Mouse (Mus musculus) large intestine, adult 2 months (tissue): Measurements from ENCODE around the gene Gdf7. TPM values are rescaled to one million over a fixed set of nuclear protein-coding genes. Genes with fewer than 3 reads are reported as not detected.

Experiments used
- DNase-seq: peaks from one replicate; pipeline ENCODE4 v3.0.0-alpha.2; 2012; ENCODE audit warnings: low read depth, low spot score
- WGBS: fragments of 180-500 bp; shearing (Covaris S2); methylation state at CpG from one replicate; pipeline ENCODE4 v1.1.7; 2018; 5-methylcytosine and 5-hydroxymethylcytosine counted together
- polyA plus RNA-seq: library from polyadenylated mRNA; depleted of rRNA; stranded (reverse); fragments of >200 nt; gene quantifications from 2 replicates; pipeline ENCODE4 v1.2.3, GENCODE M21; 2012

The Gdf7 gene
- polyA plus RNA-seq, 1 experiment: 0.05 TPM

GRCm38 (mm10) chr12:8331489-8332173, 29.9 kb upstream of the Gdf7 start:
- no peak for DNase-seq
- 68% methylated on average over 14 of the region's 14 CpGs for WGBS

- WGBS: 90% methylated on average over 7 of the region's 7 CpGs
- DNase-seq: no peak
These were observed 27.5 kb upstream of the Gdf7 start for GRCm38 (mm10) chr12:8329236-8329635.

- WGBS: 87% methylated on average over 1 of the region's 1 CpGs
These were observed 25.9 kb upstream of the Gdf7 start for GRCm38 (mm10) chr12:8327675-8328053.

GRCm38 (mm10) chr12:8326825-8327674, 25.3 kb upstream of the Gdf7 start:
- WGBS: 41% methylated on average over 17 of the region's 17 CpGs
- peak; percentile 63 for DNase-seq

More at GRCm38 (mm10) chr12:8327675-8328053, 25.9 kb upstream of the Gdf7 start:
- DNase-seq: no peak

GRCm38 (mm10) chr12:8325943-8326522, 24.3 kb upstream of the Gdf7 start:
- WGBS: 92% methylated on average over 17 of the region's 17 CpGs
- no peak for DNase-seq

- WGBS: 89% methylated on average over 13 of the region's 13 CpGs
- no peak for DNase-seq
These were observed 23.6 kb upstream of the Gdf7 start for GRCm38 (mm10) chr12:8325245-8325942.

- 92% methylated on average over 10 of the region's 10 CpGs for WGBS
- DNase-seq: no peak
These were observed 22.3 kb upstream of the Gdf7 start for GRCm38 (mm10) chr12:8324086-8324485.

- no peak for DNase-seq
- 88% methylated on average over 10 of the region's 10 CpGs for WGBS
These were observed 19.8 kb upstream of the Gdf7 start for GRCm38 (mm10) chr12:8321506-8321905.

GRCm38 (mm10) chr12:8320084-8320713, 18.4 kb upstream of the Gdf7 start:
- DNase-seq: no peak
- WGBS: 28% methylated on average over 5 of the region's 5 CpGs

GRCm38 (mm10) chr12:8316541-8316940, 14.8 kb upstream of the Gdf7 start:
- 91% methylated on average over 5 of the region's 5 CpGs for WGBS
- no peak for DNase-seq

- 15% methylated on average over 12 of the region's 12 CpGs for WGBS
These were observed 12.0 kb upstream of the Gdf7 start for GRCm38 (mm10) chr12:8313773-8314172.

GRCm38 (mm10) chr12:8313270-8313771, 11.6 kb upstream of the Gdf7 start, which contains the start of gene Hs1bp3:
Hs1bp3 (plus strand) TSS chr12:8313432.
- peak; percentile 67 for DNase-seq
- WGBS: under 1% methylated on average over 38 of the region's 38 CpGs

More at GRCm38 (mm10) chr12:8313773-8314172, 12.0 kb upstream of the Gdf7 start:
- no peak for DNase-seq

- no peak for DNase-seq
- 87% methylated on average over 4 of the region's 4 CpGs for WGBS
These were observed 10.5 kb upstream of the Gdf7 start for GRCm38 (mm10) chr12:8312266-8312665.

- DNase-seq: no peak
- 60% methylated on average over 17 of the region's 17 CpGs for WGBS
These were observed 9.2 kb upstream of the Gdf7 start for GRCm38 (mm10) chr12:8310992-8311391.

- DNase-seq: no peak
- 75% methylated on average over 1 of the region's 1 CpGs for WGBS
These were observed 5.2 kb upstream of the Gdf7 start for GRCm38 (mm10) chr12:8306910-8307309.

GRCm38 (mm10) chr12:8306432-8306831, 4.7 kb upstream of the Gdf7 start:
- WGBS: 12% methylated on average over 5 of the region's 5 CpGs
- DNase-seq: no peak

- 45% methylated on average over 2 of the region's 2 CpGs for WGBS
These were observed 3.5 kb upstream of the Gdf7 start for GRCm38 (mm10) chr12:8305258-8305657.

GRCm38 (mm10) chr12:8301011-8301814, 541 bp downstream of the Gdf7 start:
- WGBS: 12% methylated on average over 46 of the region's 46 CpGs

More at GRCm38 (mm10) chr12:8305258-8305657, 3.5 kb upstream of the Gdf7 start:
- no peak for DNase-seq

More at GRCm38 (mm10) chr12:8301011-8301814, 541 bp downstream of the Gdf7 start:
- no peak for DNase-seq
